Mouse (Mus musculus): ENCODE results near the gene Clk3. TPM values are rescaled to one million over a fixed set of nuclear protein-coding genes. Genes with fewer than 3 reads are reported as not detected.

Clk3 gene
- polyA plus RNA-seq (2015; fragmentation: Nextera tagmentation; extraction: Ambion mirVana): 82.0 and 90.0 TPM in 2 replicates

- ATAC-seq (ENCODE audit: low FRiP score, low TSS enrichment): peak; percentile 75
- Histone ChIP-seq H3K9ac (replicated peaks; ENCODE audit: low read length) (peak within 1 kb of the TSS; percentile 96), H3K27ac (ENCODE audit: low read length) (peak within 1 kb of the TSS; percentile 97), H3K9me3 (ENCODE audit: low read length) (no peaks in the 10 kb centered on the region), H3K27me3 (ENCODE audit: insufficient read depth, low read length) (no peaks in the 10 kb centered on the region), H3K4me2 (replicated peaks; ENCODE audit: low read depth, low read length) (peak within 1 kb of the TSS; percentile 89), H3K36me3 (ENCODE audit: insufficient read depth, low read length) (peaks cover 4% of the 10 kb centered on the region), H3K4me1 (ENCODE audit: insufficient read depth, low read length) (peaks cover 26% of the 10 kb centered on the region), H3K4me3 (ENCODE audit: low read length) (peak within 1 kb of the TSS; percentile 87)
- WGBS: under 1% methylated on average over 92 of the region's 93 CpGs
Observed at GRCm38 (mm10) chr9:57765364-57766351, at the start of gene Clk3. Gene Clk3, minus strand, starts transcription at chr9:57765860.

- no peak overlapping the region for H3K9ac ChIP-seq (replicated peaks; ENCODE audit: low read length)
- 20% methylated on average over 3 of the region's 3 CpGs for WGBS
- H3K4me2 ChIP-seq (replicated peaks; ENCODE audit: low read depth, low read length): no peak overlapping the region
- H3K27me3 ChIP-seq (ENCODE audit: insufficient read depth, low read length): no peaks in the 10 kb centered on the region
- H3K4me3 ChIP-seq (ENCODE audit: low read length): no peak overlapping the region
- H3K9me3 ChIP-seq (ENCODE audit: low read length): no peaks in the 10 kb centered on the region
- peaks cover 67% of the 10 kb centered on the region for H3K4me1 ChIP-seq (ENCODE audit: insufficient read depth, low read length)
- no peak for ATAC-seq (ENCODE audit: low FRiP score, low TSS enrichment)
- H3K36me3 ChIP-seq (ENCODE audit: insufficient read depth, low read length): no peaks in the 10 kb centered on the region
- H3K27ac ChIP-seq (ENCODE audit: low read length): no peak overlapping the region; the same call in 1 of the 2 replicates
Observed at GRCm38 (mm10) chr9:57814866-57815265, 49.2 kb upstream of the Clk3 start.

GRCm38 (mm10) chr9:57814014-57814413 lies 48.4 kb upstream of the Clk3 start:
- no peak for ATAC-seq (ENCODE audit: low FRiP score, low TSS enrichment)
- Histone ChIP-seq H3K4me2 (replicated peaks; ENCODE audit: low read depth, low read length) (no peak overlapping the region), H3K9me3 (ENCODE audit: low read length) (no peaks in the 10 kb centered on the region), H3K4me3 (ENCODE audit: low read length) (no peak overlapping the region), H3K27me3 (ENCODE audit: insufficient read depth, low read length) (no peaks in the 10 kb centered on the region), H3K27ac (ENCODE audit: low read length) (no peak overlapping the region), H3K36me3 (ENCODE audit: insufficient read depth, low read length) (no peaks in the 10 kb centered on the region), H3K4me1 (ENCODE audit: insufficient read depth, low read length) (peaks cover 75% of the 10 kb centered on the region), H3K9ac (replicated peaks; ENCODE audit: low read length) (no peak overlapping the region)
- WGBS: 69% methylated on average over 1 of the region's 1 CpGs

- no peaks in the 10 kb centered on the region for H3K9me3 ChIP-seq (ENCODE audit: low read length)
- 22% methylated on average over 8 of the region's 8 CpGs for WGBS
- H3K4me3 ChIP-seq (ENCODE audit: low read length): no peak overlapping the region
- H3K27ac ChIP-seq (ENCODE audit: low read length): peak overlapping the region; percentile 36; the same call in 1 of the 2 replicates
- H3K36me3 ChIP-seq (ENCODE audit: insufficient read depth, low read length): no peaks in the 10 kb centered on the region
- H3K9ac ChIP-seq (replicated peaks; ENCODE audit: low read length): no peak overlapping the region
- H3K4me2 ChIP-seq (replicated peaks; ENCODE audit: low read depth, low read length): no peak overlapping the region
- ATAC-seq (ENCODE audit: low FRiP score, low TSS enrichment): peak; percentile 32; the same call in 1 of the 2 replicates
- H3K27me3 ChIP-seq (ENCODE audit: insufficient read depth, low read length): no peaks in the 10 kb centered on the region
- H3K4me1 ChIP-seq (ENCODE audit: insufficient read depth, low read length): peaks cover 68% of the 10 kb centered on the region
Observed at GRCm38 (mm10) chr9:57811793-57812733, 46.4 kb upstream of the Clk3 start.

- Histone ChIP-seq H3K27me3 (ENCODE audit: insufficient read depth, low read length) (no peaks in the 10 kb centered on the region), H3K4me3 (ENCODE audit: low read length) (no peak overlapping the region), H3K9me3 (ENCODE audit: low read length) (no peaks in the 10 kb centered on the region), H3K27ac (ENCODE audit: low read length) (no peak overlapping the region), H3K36me3 (ENCODE audit: insufficient read depth, low read length) (no peaks in the 10 kb centered on the region), H3K9ac (replicated peaks; ENCODE audit: low read length) (no peak overlapping the region), H3K4me1 (ENCODE audit: insufficient read depth, low read length) (peaks cover 71% of the 10 kb centered on the region), H3K4me2 (replicated peaks; ENCODE audit: low read depth, low read length) (no peak overlapping the region)
- WGBS: 43% methylated on average over 3 of the region's 3 CpGs
- no peak for ATAC-seq (ENCODE audit: low FRiP score, low TSS enrichment)
Observed at GRCm38 (mm10) chr9:57810691-57811090, 45.0 kb upstream of the Clk3 start.

GRCm38 (mm10) chr9:57808771-57809310 lies 43.2 kb upstream of the Clk3 start:
- WGBS: 43% methylated on average over 5 of the region's 5 CpGs
- no peaks in the 10 kb centered on the region for H3K36me3 ChIP-seq (ENCODE audit: insufficient read depth, low read length)
- peaks cover 60% of the 10 kb centered on the region for H3K4me1 ChIP-seq (ENCODE audit: insufficient read depth, low read length)
- no peak overlapping the region for H3K4me3 ChIP-seq (ENCODE audit: low read length)
- no peaks in the 10 kb centered on the region for H3K27me3 ChIP-seq (ENCODE audit: insufficient read depth, low read length)
- no peak for ATAC-seq (ENCODE audit: low FRiP score, low TSS enrichment)
- H3K4me2 ChIP-seq (replicated peaks; ENCODE audit: low read depth, low read length): no peak overlapping the region
- H3K9ac ChIP-seq (replicated peaks; ENCODE audit: low read length): no peak overlapping the region
- no peaks in the 10 kb centered on the region for H3K9me3 ChIP-seq (ENCODE audit: low read length)
- H3K27ac ChIP-seq (ENCODE audit: low read length): no peak overlapping the region

- Histone ChIP-seq H3K27me3 (ENCODE audit: insufficient read depth, low read length) (no peaks in the 10 kb centered on the region), H3K27ac (ENCODE audit: low read length) (no peak overlapping the region), H3K9ac (replicated peaks; ENCODE audit: low read length) (no peak overlapping the region), H3K4me2 (replicated peaks; ENCODE audit: low read depth, low read length) (no peak overlapping the region), H3K36me3 (ENCODE audit: insufficient read depth, low read length) (no peaks in the 10 kb centered on the region), H3K4me1 (ENCODE audit: insufficient read depth, low read length) (peaks cover 52% of the 10 kb centered on the region), H3K4me3 (ENCODE audit: low read length) (no peak overlapping the region), H3K9me3 (ENCODE audit: low read length) (no peaks in the 10 kb centered on the region)
- no peak for ATAC-seq (ENCODE audit: low FRiP score, low TSS enrichment)
- 56% methylated on average over 4 of the region's 4 CpGs for WGBS
Observed at GRCm38 (mm10) chr9:57807174-57807651, 41.6 kb upstream of the Clk3 start.

GRCm38 (mm10) chr9:57806066-57806481 lies 40.4 kb upstream of the Clk3 start:
- H3K4me3 ChIP-seq (ENCODE audit: low read length): no peak overlapping the region
- 0 out of 2 replicates have a peak, but pooled peaks have one; percentile 34 for ATAC-seq (ENCODE audit: low FRiP score, low TSS enrichment)
- H3K9me3 ChIP-seq (ENCODE audit: low read length): no peaks in the 10 kb centered on the region
- 30% methylated on average over 1 of the region's 1 CpGs for WGBS
- no peaks in the 10 kb centered on the region for H3K36me3 ChIP-seq (ENCODE audit: insufficient read depth, low read length)
- peaks cover 41% of the 10 kb centered on the region for H3K4me1 ChIP-seq (ENCODE audit: insufficient read depth, low read length)
- H3K4me2 ChIP-seq (replicated peaks; ENCODE audit: low read depth, low read length): no peak overlapping the region
- H3K27me3 ChIP-seq (ENCODE audit: insufficient read depth, low read length): no peaks in the 10 kb centered on the region
- no peak overlapping the region; the same call in 1 of the 2 replicates for H3K27ac ChIP-seq (ENCODE audit: low read length)
- H3K9ac ChIP-seq (replicated peaks; ENCODE audit: low read length): no peak overlapping the region

- Histone ChIP-seq H3K9me3 (ENCODE audit: low read length) (no peaks in the 10 kb centered on the region), H3K4me2 (replicated peaks; ENCODE audit: low read depth, low read length) (no peak overlapping the region), H3K27me3 (ENCODE audit: insufficient read depth, low read length) (no peaks in the 10 kb centered on the region), H3K4me1 (ENCODE audit: insufficient read depth, low read length) (peaks cover 35% of the 10 kb centered on the region), H3K9ac (replicated peaks; ENCODE audit: low read length) (no peak overlapping the region), H3K27ac (ENCODE audit: low read length) (peak overlapping the region; percentile 30; the same call in 1 of the 2 replicates), H3K4me3 (ENCODE audit: low read length) (no peak overlapping the region), H3K36me3 (ENCODE audit: insufficient read depth, low read length) (no peaks in the 10 kb centered on the region)
- ATAC-seq (ENCODE audit: low FRiP score, low TSS enrichment): no peak
- WGBS: 55% methylated on average over 10 of the region's 10 CpGs
Observed at GRCm38 (mm10) chr9:57805087-57805737, 39.6 kb upstream of the Clk3 start.
